8 mouse cellular contexts compared by ENCODE assay signal in the genomic region with DNA sequence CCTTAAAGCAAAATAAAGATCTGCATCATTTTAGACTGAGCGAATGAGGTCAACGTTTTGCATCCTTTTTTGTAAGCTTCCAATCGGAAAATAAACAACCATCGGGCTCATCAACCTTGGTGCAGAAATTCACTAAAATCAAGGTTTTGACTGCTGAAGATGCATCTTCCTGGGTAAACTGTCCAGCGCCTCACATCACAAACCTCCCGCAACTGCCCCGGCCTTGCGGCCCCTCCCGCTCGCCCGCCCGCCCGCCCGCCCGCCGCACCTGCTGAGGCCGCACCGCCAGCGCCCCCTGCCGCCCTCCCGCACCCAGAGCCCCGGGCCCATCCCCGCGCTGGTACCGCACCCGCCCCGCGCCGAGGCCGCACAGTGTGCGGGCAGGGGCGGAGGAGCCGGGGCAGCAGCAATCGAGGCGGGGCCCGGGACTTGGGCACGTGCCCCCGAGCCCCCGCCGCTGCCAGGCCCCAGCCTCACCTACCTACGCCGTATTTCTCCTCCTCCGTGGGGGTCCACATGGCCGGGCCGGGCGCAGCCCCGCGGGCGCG. TPM values are rescaled to one million over a fixed set of nuclear protein-coding genes. Genes with fewer than 3 reads are reported as not detected.
DNase-seq lines count a peak whose midpoint lies in the region; ATAC-seq and TF ChIP-seq lines count a peak whose summit lies in the region.

No protein-coding gene starts in this region.

- TF ChIP-seq POLR2A in bone marrow macrophage, adult 2 months (IDR thresholded peaks at IDR 0.05; ENCODE audit: borderline replicate concordance, low read depth, low read length) = no peak

- H3K4me1 ChIP-seq in bone marrow macrophage, adult 2 months (ENCODE audit: control insufficient read depth, insufficient read depth, low read length) = peaks cover 37% of the 10 kb centered on the region
- H3K4me1 ChIP-seq in embryonic facial prominence, embryonic 12.5 days = peaks cover 4% of the 10 kb centered on the region; the same call in 1 of the 2 replicates
- H3K4me1 ChIP-seq in hindbrain, postnatal 0 days (ENCODE audit: insufficient read depth, low read length) = no peaks in the 10 kb centered on the region; the same call in 1 of the 2 replicates
- H3K4me1 ChIP-seq in liver, embryonic 16.5 days (ENCODE audit: control insufficient read depth, low read depth, low read length) = peaks cover 5% of the 10 kb centered on the region

- H3K36me3 ChIP-seq in embryonic facial prominence, embryonic 12.5 days = no peaks in the 10 kb centered on the region
- no peaks in the 10 kb centered on the region for H3K36me3 ChIP-seq in hindbrain, postnatal 0 days (ENCODE audit: insufficient read depth, low read length)
- no peaks in the 10 kb centered on the region for H3K36me3 ChIP-seq in liver, embryonic 16.5 days (ENCODE audit: control insufficient read depth, insufficient read depth)

- ATAC-seq in embryonic facial prominence, embryonic 12.5 days (ENCODE audit: insufficient number of reproducible peaks, insufficient read depth, low FRiP score, low TSS enrichment) = peak; percentile 70
- peak; percentile 83 for ATAC-seq in hindbrain, postnatal 0 days
- no peak for ATAC-seq in liver, embryonic 16.5 days (ENCODE audit: low read depth)

- peak overlapping the region; percentile 99 for H3K4me2 ChIP-seq in embryonic facial prominence, embryonic 12.5 days (replicated peaks)
- peak overlapping the region; percentile 66 for H3K4me2 ChIP-seq in hindbrain, postnatal 0 days (ENCODE audit: low read depth, low read length)
- H3K4me2 ChIP-seq in liver, embryonic 16.5 days (ENCODE audit: low read depth, low read length) = peak overlapping the region; percentile 69

- H3K4me3 ChIP-seq in layer of hippocampus, adult 2 months = peak overlapping the region; percentile 82
- peak overlapping the region; percentile 85 for H3K4me3 ChIP-seq in bone marrow macrophage, adult 2 months (ENCODE audit: insufficient read depth, low read length)
- peak overlapping the region; percentile 62 for H3K4me3 ChIP-seq in embryonic facial prominence, embryonic 12.5 days
- H3K4me3 ChIP-seq in hindbrain, postnatal 0 days (ENCODE audit: low read length) = peak overlapping the region; percentile 95
- peak overlapping the region; percentile 51 for H3K4me3 ChIP-seq in liver, embryonic 16.5 days (ENCODE audit: low read depth, low read length)

- 2% methylated on average over 48 of the region's 50 CpGs for WGBS in embryonic facial prominence, embryonic 12.5 days
- under 1% methylated on average over 44 of the region's 50 CpGs for WGBS in hindbrain, postnatal 0 days
- 2% methylated on average over 36 of the region's 50 CpGs for WGBS in liver, embryonic 16.5 days (ENCODE audit: insufficient replicate concordance)

- H3K9ac ChIP-seq in embryonic facial prominence, embryonic 12.5 days = peak overlapping the region; percentile 48
- H3K9ac ChIP-seq in hindbrain, postnatal 0 days (replicated peaks; ENCODE audit: low read length) = peak overlapping the region; percentile 98
- no peak overlapping the region for H3K9ac ChIP-seq in liver, embryonic 16.5 days (ENCODE audit: low read depth, low read length)

- H3K27me3 ChIP-seq in embryonic facial prominence, embryonic 12.5 days = peaks cover 74% of the 10 kb centered on the region
- no peaks in the 10 kb centered on the region for H3K27me3 ChIP-seq in hindbrain, postnatal 0 days (ENCODE audit: insufficient read depth, low read length)
- peaks cover 70% of the 10 kb centered on the region for H3K27me3 ChIP-seq in liver, embryonic 16.5 days (ENCODE audit: control insufficient read depth, insufficient read depth, low read depth, low read length)

- peak in 1 of 2 experiments; percentile 76 for DNase-seq in layer of hippocampus, adult 2 months (ENCODE audit: low spot score in 2 of 2)
- DNase-seq in layer of hippocampus, adult 9-10 months (ENCODE audit: low spot score) = no peak
- DNase-seq in hindbrain, postnatal 0 days (ENCODE audit: low spot score) = peak; percentile 77
- DNase-seq in right cerebral cortex, postnatal 25 days = peak; percentile 69
- no peak for DNase-seq in gastrocnemius, postnatal 25 days

- H3K9me3 ChIP-seq in embryonic facial prominence, embryonic 12.5 days = no peaks in the 10 kb centered on the region
- no peaks in the 10 kb centered on the region for H3K9me3 ChIP-seq in hindbrain, postnatal 0 days (ENCODE audit: low read length)
- H3K9me3 ChIP-seq in liver, embryonic 16.5 days (replicated peaks; ENCODE audit: control insufficient read depth, low read length) = no peaks in the 10 kb centered on the region

- peak; percentile 65 for TF ChIP-seq CTCF in layer of hippocampus, adult 2 months (conservative IDR thresholded peaks at IDR 0.05)
- no peak for TF ChIP-seq CTCF in bone marrow macrophage, adult 2 months (IDR thresholded peaks at IDR 0.05; ENCODE audit: low read depth, low read length)
- no peak for TF ChIP-seq CTCF in hindbrain, postnatal 0 days (IDR thresholded peaks at IDR 0.05; ENCODE audit: low read depth)

- peak overlapping the region; percentile 97 for H3K27ac ChIP-seq in layer of hippocampus, adult 2 months
- H3K27ac ChIP-seq in bone marrow macrophage, adult 2 months (ENCODE audit: insufficient read depth, low read depth, low read length) = peak overlapping the region; percentile 45; the same call in 1 of the 2 replicates
- H3K27ac ChIP-seq in embryonic facial prominence, embryonic 12.5 days = no peak overlapping the region
- peak overlapping the region; percentile 95 for H3K27ac ChIP-seq in hindbrain, postnatal 0 days
- no peak overlapping the region for H3K27ac ChIP-seq in liver, embryonic 16.5 days (ENCODE audit: low read length)

RNA-seq across cellular contexts. Expression of gene Dock3, which starts 0.6 kb away (rescaled TPM):
- total RNA-seq in layer of hippocampus, adult 2 months (2021) = 100 to 1,000 TPM; 111 to 112 TPM
- polyA plus RNA-seq in bone marrow macrophage, adult 2 months (2012; ENCODE audit: insufficient read depth, insufficient read length, missing spikeins) = 0.16 TPM in 1 of 2 replicates, not detected in the other
- polyA plus RNA-seq in embryonic facial prominence, embryonic 12.5 days (2016; fragmentation: Nextera tagmentation; extraction: Ambion mirVana) = 1.5 and 1.9 TPM in 2 replicates
- total RNA-seq in hindbrain, postnatal 0 days (2014; rRNA removed) = 43.4 and 52.4 TPM in 2 replicates
- polyA plus RNA-seq in hindbrain, postnatal 0 days (2015; fragmentation: Nextera tagmentation; extraction: Ambion mirVana) = 21.6 and 23.9 TPM in 2 replicates
- polyA plus RNA-seq in liver, embryonic 16.5 days (2015; fragmentation: Nextera tagmentation; extraction: Ambion mirVana) = 0.02 and 0.04 TPM in 2 replicates
- under 1 TPM in 1 of 2 experiments, not detected in 1; 0.13 TPM for total RNA-seq in gastrocnemius, postnatal 25 days (2021)

RNA-seq across cellular contexts. Expression of gene Mapkapk3, which starts 58.6 kb away (rescaled TPM):
- total RNA-seq in layer of hippocampus, adult 2 months (2021) = 1 to 10 TPM; 2.2 to 2.3 TPM
- polyA plus RNA-seq in bone marrow macrophage, adult 2 months (2012; ENCODE audit: insufficient read depth, insufficient read length, missing spikeins) = 51.9 and 53.6 TPM in 2 replicates
- 5.2 and 6.8 TPM in 2 replicates for polyA plus RNA-seq in embryonic facial prominence, embryonic 12.5 days (2016; fragmentation: Nextera tagmentation; extraction: Ambion mirVana)
- total RNA-seq in hindbrain, postnatal 0 days (2014; rRNA removed) = 3.5 and 3.8 TPM in 2 replicates
- 2.6 and 3.0 TPM in 2 replicates for polyA plus RNA-seq in hindbrain, postnatal 0 days (2015; fragmentation: Nextera tagmentation; extraction: Ambion mirVana)
- polyA plus RNA-seq in liver, embryonic 16.5 days (2015; fragmentation: Nextera tagmentation; extraction: Ambion mirVana) = 8.4 and 9.9 TPM in 2 replicates
- 10 to 100 TPM; 27.7 to 32.1 TPM for total RNA-seq in gastrocnemius, postnatal 25 days (2021)

Comparison
In these comparisons a context has a peak if more than half of its experiments do, and no peak if none do; other contexts are left out.
1. DNase-seq: peak in hindbrain, postnatal 0 days (single experiment) and right cerebral cortex, postnatal 25 days (single experiment); none in layer of hippocampus, adult 9-10 months (single experiment) and gastrocnemius, postnatal 25 days (single experiment).
2. H3K27ac ChIP-seq: peak in layer of hippocampus, adult 2 months (single experiment), bone marrow macrophage, adult 2 months (single experiment) and hindbrain, postnatal 0 days (single experiment); none in embryonic facial prominence, embryonic 12.5 days (single experiment) and liver, embryonic 16.5 days (single experiment).
3. Peak in every context shown above with its lines, with median percentiles within 50 percentile points of each other: H3K4me3 ChIP-seq and H3K4me2 ChIP-seq.